Mouse (Mus musculus) lung, postnatal 0 days (tissue): ENCODE measurements around the gene Rbms1.

ENCODE experiments used
- CTCF ChIP-seq: IDR thresholded peaks from 2 replicates; pipeline ENCODE4 v1.5.1; 2016; ENCODE audit warnings: antibody characterized with exemption, mild to moderate bottlenecking
- EP300 ChIP-seq: IDR thresholded peaks from 2 replicates; pipeline ENCODE4 v1.6.1; 2016; ENCODE audit warnings: antibody characterized with exemption, mild to moderate bottlenecking, control low read depth

DNA sequence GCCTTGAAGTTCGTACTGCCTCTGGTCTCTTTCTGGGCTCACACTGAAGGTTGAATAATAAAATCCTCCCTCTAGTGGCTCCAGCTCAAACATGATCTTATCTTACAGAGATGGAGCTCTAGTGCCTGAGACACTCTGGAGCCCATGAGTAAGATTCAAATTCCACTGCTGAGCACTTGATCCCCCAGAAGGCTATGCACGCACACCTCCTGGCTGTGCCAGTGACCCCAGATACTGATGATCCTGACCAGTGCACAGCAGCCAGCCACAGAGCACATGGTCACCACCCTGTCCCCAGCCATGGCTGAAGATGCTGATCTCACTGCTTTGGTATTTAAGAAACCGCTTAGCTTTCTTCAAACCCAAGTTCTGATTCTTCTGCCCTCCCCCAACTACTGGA, 215.4 kb downstream of the Rbms1 start:
- TF ChIP-seq CTCF (peak; percentile 47), EP300 (no peak; the same call in 1 of the 2 replicates)
